Mouse (Mus musculus) liver, adult 2 months (tissue): Measurements from ENCODE around the gene Hmgn2.

ENCODE experiments used
- CTCF ChIP-seq: fragments of 200-500 bp; IDR thresholded peaks from 2 replicates; pipeline ENCODE4 v1.5.1; 2011; ENCODE audit warnings: low read depth, low read length, control low read depth
- POLR2A ChIP-seq: fragments of 200-500 bp; IDR thresholded peaks from 2 replicates; pipeline ENCODE4 v1.6.1; 2011; ENCODE audit warnings: low read length, control low read depth; ENCODE audit not compliant: insufficient read depth; ENCODE audit errors: extremely low read depth

DNA sequence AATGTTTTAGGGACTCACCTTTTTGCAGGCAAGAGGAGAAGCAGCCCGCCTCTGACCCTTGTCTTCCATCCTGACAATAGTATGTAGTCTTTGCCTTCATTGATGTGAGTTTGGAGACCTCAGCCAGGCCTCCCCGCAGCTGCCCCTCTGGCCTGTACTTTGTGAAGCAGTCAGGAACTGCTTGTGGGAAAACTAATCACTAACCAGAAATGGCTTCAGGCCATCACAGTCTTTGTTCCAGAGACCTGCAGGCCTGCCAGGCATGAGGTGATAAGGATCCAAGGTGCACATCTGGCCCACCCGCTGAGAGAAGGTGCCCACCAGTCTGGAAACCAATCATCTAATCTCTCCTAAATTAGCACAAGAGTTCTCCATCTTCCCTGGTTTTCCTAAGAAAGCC lies 36.7 kb downstream of the Hmgn2 start:
- TF ChIP-seq CTCF: no peak
- TF ChIP-seq POLR2A: no peak
